In genomic region chr2:35441419-35441818, GRCm38 (mm10) we compare ENCODE assay signal across 30 mouse cellular contexts. TPM values are rescaled to one million over a fixed set of nuclear protein-coding genes. Genes with fewer than 3 reads are reported as not detected.
A peak's percentile ranks its signal among the peaks of the same experiment; 100 is the strongest.
DNase-seq lines count a peak whose midpoint lies in the region; ATAC-seq and TF ChIP-seq lines count a peak whose summit lies in the region.
"Had no signal": no experiment of that assay in that cellular context is flagged by ENCODE, and none has a peak within 500 bp of the region (broad histone marks: within the 10 kb centered on the region; RNA-seq: fewer than 3 reads in every experiment).

No protein-coding gene starts in this region.

- no peak for TF ChIP-seq CTCF in liver, postnatal 0 days (IDR thresholded peaks at IDR 0.05; ENCODE audit: low read depth)

- H3K9ac ChIP-seq in heart, embryonic 16.5 days (ENCODE audit: low read length) = no peak overlapping the region
- H3K9ac ChIP-seq in heart, embryonic 11.5 days (ENCODE audit: low read depth, low read length) = no peak overlapping the region
- no peak overlapping the region for H3K9ac ChIP-seq in liver, postnatal 0 days (replicated peaks)
- H3K9ac ChIP-seq in liver, embryonic 12.5 days = no peak overlapping the region
- H3K9ac ChIP-seq: embryonic facial prominence, embryonic 13.5 days; hindbrain, embryonic 15.5 days; intestine, embryonic 15.5 days; midbrain, embryonic 12.5 days; neural tube, embryonic 12.5 days had no signal

- DNase-seq in liver, postnatal 0 days = no peak
- no peak for DNase-seq in retina, embryonic 14.5 days (ENCODE audit: low spot score)
- no peak for DNase-seq in right cerebral cortex, adult 18-20 months
- DNase-seq: adrenal gland, postnatal 14 days; cerebellum, adult 11 months; gastrocnemius, postnatal 14 days; kidney, postnatal 14 days had no signal

- peaks cover 42% of the 10 kb centered on the region for H3K4me1 ChIP-seq in heart, embryonic 16.5 days (ENCODE audit: control insufficient read depth, insufficient read depth, low read length)
- H3K4me1 ChIP-seq in heart, embryonic 11.5 days (ENCODE audit: control insufficient read depth, insufficient read depth, low read length) = peaks cover 25% of the 10 kb centered on the region
- H3K4me1 ChIP-seq in liver, postnatal 0 days (ENCODE audit: insufficient read depth) = peaks cover 39% of the 10 kb centered on the region
- H3K4me1 ChIP-seq in liver, embryonic 12.5 days = peaks cover 51% of the 10 kb centered on the region
- H3K4me1 ChIP-seq: midbrain, embryonic 12.5 days had no signal

- no peak for TF ChIP-seq EP300 in liver, postnatal 0 days (IDR thresholded peaks at IDR 0.05; ENCODE audit: low read depth)

- no peak for ATAC-seq in heart, embryonic 16.5 days (replicated peaks; ENCODE audit: extremely low read depth, insufficient read depth, low FRiP score)
- no peak for ATAC-seq in heart, embryonic 11.5 days (replicated peaks; ENCODE audit: insufficient number of reproducible peaks, low FRiP score, low TSS enrichment)
- ATAC-seq in liver, postnatal 0 days = no peak
- ATAC-seq in liver, embryonic 12.5 days = no peak
- ATAC-seq in granulocyte monocyte progenitor cell, adult 5-6 weeks (replicated peaks; ENCODE audit: poor library complexity, severe bottlenecking) = peak; percentile 25
- ATAC-seq: activated CD4-positive, CD25-positive, alpha-beta regulatory T cell, adult 4 months; CD4-positive, CD25-positive, alpha-beta regulatory T cell, adult 4 months; forebrain, embryonic 14.5 days; intestine, embryonic 15.5 days had no signal

- 71% methylated on average over 6 of the region's 6 CpGs for WGBS in heart, embryonic 16.5 days
- WGBS in heart, embryonic 11.5 days (ENCODE audit: insufficient replicate concordance) = 74% methylated on average over 6 of the region's 6 CpGs
- WGBS in liver, postnatal 0 days (ENCODE audit: insufficient replicate concordance) = 59% methylated on average over 6 of the region's 6 CpGs
- 69% methylated on average over 6 of the region's 6 CpGs for WGBS in liver, embryonic 12.5 days (ENCODE audit: insufficient replicate concordance)

- no peaks in the 10 kb centered on the region for H3K27me3 ChIP-seq in heart, embryonic 16.5 days (ENCODE audit: control insufficient read depth, insufficient read depth, low read length)
- H3K27me3 ChIP-seq in heart, embryonic 11.5 days (ENCODE audit: control insufficient read depth, insufficient read depth, low read length) = no peaks in the 10 kb centered on the region
- no peaks in the 10 kb centered on the region for H3K27me3 ChIP-seq in liver, postnatal 0 days (ENCODE audit: insufficient read depth, low read length)
- H3K27me3 ChIP-seq in liver, embryonic 12.5 days (replicated peaks) = no peaks in the 10 kb centered on the region
- H3K27me3 ChIP-seq: embryonic facial prominence, embryonic 13.5 days; hindbrain, embryonic 15.5 days; intestine, embryonic 15.5 days; midbrain, embryonic 12.5 days; neural tube, embryonic 12.5 days had no signal

- H3K9me3 ChIP-seq in heart, embryonic 16.5 days (replicated peaks; ENCODE audit: control insufficient read depth, low read length) = no peaks in the 10 kb centered on the region
- H3K9me3 ChIP-seq in heart, embryonic 11.5 days (replicated peaks; ENCODE audit: control insufficient read depth, low read length) = no peaks in the 10 kb centered on the region
- no peaks in the 10 kb centered on the region for H3K9me3 ChIP-seq in liver, postnatal 0 days (ENCODE audit: low read length)
- H3K9me3 ChIP-seq in liver, embryonic 12.5 days (replicated peaks) = no peaks in the 10 kb centered on the region
- H3K9me3 ChIP-seq: embryonic facial prominence, embryonic 13.5 days; G1E; hindbrain, embryonic 15.5 days; intestine, embryonic 15.5 days; midbrain, embryonic 12.5 days; neural tube, embryonic 12.5 days had no signal

- 0 out of 2 replicates have a peak overlapping the region, but pooled peaks have one; percentile 22 for H3K27ac ChIP-seq in heart, embryonic 16.5 days (ENCODE audit: low read length)
- H3K27ac ChIP-seq in heart, embryonic 11.5 days (ENCODE audit: low read depth, low read length) = no peak overlapping the region
- H3K27ac ChIP-seq in liver, postnatal 0 days (ENCODE audit: low read depth) = peak overlapping the region; percentile 62
- no peak overlapping the region for H3K27ac ChIP-seq in liver, embryonic 12.5 days
- H3K27ac ChIP-seq: embryonic facial prominence, embryonic 13.5 days; hindbrain, embryonic 15.5 days; intestine, embryonic 15.5 days; macrophage; midbrain, embryonic 12.5 days; neural tube, embryonic 12.5 days had no signal

- H3K36me3 ChIP-seq in heart, embryonic 16.5 days (ENCODE audit: control insufficient read depth, insufficient read depth) = no peaks in the 10 kb centered on the region
- H3K36me3 ChIP-seq in heart, embryonic 11.5 days (ENCODE audit: control insufficient read depth, insufficient read depth, low read length) = no peaks in the 10 kb centered on the region
- H3K36me3 ChIP-seq in liver, postnatal 0 days (replicated peaks; ENCODE audit: insufficient read depth, low read length) = peaks cover 3% of the 10 kb centered on the region; the same call in 1 of the 2 replicates
- peaks cover 39% of the 10 kb centered on the region for H3K36me3 ChIP-seq in liver, embryonic 12.5 days
- H3K36me3 ChIP-seq: embryonic facial prominence, embryonic 13.5 days; hindbrain, embryonic 15.5 days; intestine, embryonic 15.5 days; midbrain, embryonic 12.5 days; neural tube, embryonic 12.5 days had no signal

- no peak overlapping the region for H3K4me3 ChIP-seq in heart, embryonic 16.5 days (ENCODE audit: low read length)
- H3K4me3 ChIP-seq in heart, embryonic 11.5 days (ENCODE audit: low read depth, low read length) = no peak overlapping the region
- no peak overlapping the region for H3K4me3 ChIP-seq in liver, postnatal 0 days (ENCODE audit: low read depth, low read length)
- H3K4me3 ChIP-seq in liver, embryonic 12.5 days = no peak overlapping the region
- H3K4me3 ChIP-seq: embryonic facial prominence, embryonic 13.5 days; hindbrain, embryonic 15.5 days; intestine, embryonic 15.5 days; midbrain, embryonic 12.5 days; neural tube, embryonic 12.5 days had no signal

- no peak overlapping the region for H3K4me2 ChIP-seq in heart, embryonic 16.5 days (ENCODE audit: low read depth, low read length)
- H3K4me2 ChIP-seq in heart, embryonic 11.5 days = no peak overlapping the region
- H3K4me2 ChIP-seq in liver, postnatal 0 days (ENCODE audit: low read depth, low read length) = 0 out of 2 replicates have a peak overlapping the region, but pooled peaks have one; percentile 16
- H3K4me2 ChIP-seq in liver, embryonic 12.5 days = no peak overlapping the region
- H3K4me2 ChIP-seq: embryonic facial prominence, embryonic 13.5 days; hindbrain, embryonic 15.5 days; intestine, embryonic 15.5 days; liver, embryonic 11.5 days; midbrain, embryonic 12.5 days; neural tube, embryonic 12.5 days had no signal

RNA-seq across cellular contexts. Expression of gene Ggta1, which starts 21.6 kb away (rescaled TPM):
- polyA plus RNA-seq in heart, embryonic 16.5 days (2015; fragmentation: Nextera tagmentation; extraction: Ambion mirVana) = 28.6 and 30.9 TPM in 2 replicates
- polyA plus RNA-seq in heart, embryonic 11.5 days (2014; fragmentation: Nextera tagmentation; extraction: Ambion mirVana) = 38.1 and 42.1 TPM in 2 replicates
- polyA plus RNA-seq in liver, postnatal 0 days (2015; fragmentation: Nextera tagmentation; extraction: Ambion mirVana) = 5.2 and 6.2 TPM in 2 replicates
- polyA plus RNA-seq in liver, embryonic 12.5 days (2016; fragmentation: Nextera tagmentation; extraction: Ambion mirVana) = 12.7 and 13.0 TPM in 2 replicates
- total RNA-seq in granulocyte monocyte progenitor cell, adult 5-6 weeks (2014; fragmentation: Nextera tagmentation) = 37.2 and 49.6 TPM in 2 replicates
- 72.8 and 82.4 TPM in 2 replicates for total RNA-seq in granulocyte monocyte progenitor cell, adult 5-6 weeks (2017)

RNA-seq across cellular contexts. Expression of gene 4930402F06Rik, which starts 44.4 kb away (rescaled TPM):
- not detected in 2 replicates for polyA plus RNA-seq in heart, embryonic 16.5 days (2015; fragmentation: Nextera tagmentation; extraction: Ambion mirVana)
- polyA plus RNA-seq in heart, embryonic 11.5 days (2014; fragmentation: Nextera tagmentation; extraction: Ambion mirVana) = not detected in 2 replicates
- not detected in 2 replicates for polyA plus RNA-seq in liver, postnatal 0 days (2015; fragmentation: Nextera tagmentation; extraction: Ambion mirVana)
- not detected in 2 replicates for polyA plus RNA-seq in liver, embryonic 12.5 days (2016; fragmentation: Nextera tagmentation; extraction: Ambion mirVana)
- not detected in 2 replicates for total RNA-seq in granulocyte monocyte progenitor cell, adult 5-6 weeks (2014; fragmentation: Nextera tagmentation)
- total RNA-seq in granulocyte monocyte progenitor cell, adult 5-6 weeks (2017) = not detected in 2 replicates
- total RNA-seq: adrenal gland, postnatal 14 days; G1E; gastrocnemius, postnatal 14 days; heart, postnatal 4 days; layer of hippocampus, postnatal 10 days; left cerebral cortex, adult 8-10 months had no signal
- polyA plus RNA-seq: activated CD4-positive, CD25-positive, alpha-beta regulatory T cell, adult 4 months; CD4-positive, CD25-positive, alpha-beta regulatory T cell, adult 4 months; embryonic facial prominence, embryonic 13.5 days; forebrain, embryonic 14.5 days; G1E; hindbrain, embryonic 15.5 days; intestine, embryonic 15.5 days; limb, embryonic 11.5 days; liver, embryonic 11.5 days; lung, embryonic 16.5 days; macrophage; midbrain, embryonic 12.5 days; neural tube, embryonic 12.5 days; stomach, embryonic 14.5 days; thymus, postnatal 0 days; urinary bladder, adult 2 months had no signal

Comparison
In these comparisons a context has a peak if more than half of its experiments do, and no peak if none do; other contexts are left out.
1. H3K27ac ChIP-seq: peak in heart, embryonic 16.5 days (single experiment) and liver, postnatal 0 days (single experiment); none in heart, embryonic 11.5 days (single experiment) and liver, embryonic 12.5 days (single experiment).